Mouse (Mus musculus) heart, postnatal 10 days (tissue): ENCODE measurements around the gene Rnf4. TPM values are rescaled to one million over a fixed set of nuclear protein-coding genes. Genes with fewer than 3 reads are reported as not detected.

Experiments
- DNase-seq, 2 experiments: peaks; one replicate each; pipeline ENCODE4 v3.0.0; 2021
- intact Hi-C: fragments of 180-260 bp; cut with DNase I; formaldehyde crosslinking; loops from one replicate; pipeline ENCODE4 v1.15.1; 2025
- total RNA-seq, 2 experiments: library from RNA; stranded (reverse); gene quantifications; 2 replicates each; pipeline ENCODE4 v1.2.3; 2021

Gene Rnf4
- total RNA-seq, 2 experiments from 2014 or later = 57.1 to 62.6 TPM

DNA sequence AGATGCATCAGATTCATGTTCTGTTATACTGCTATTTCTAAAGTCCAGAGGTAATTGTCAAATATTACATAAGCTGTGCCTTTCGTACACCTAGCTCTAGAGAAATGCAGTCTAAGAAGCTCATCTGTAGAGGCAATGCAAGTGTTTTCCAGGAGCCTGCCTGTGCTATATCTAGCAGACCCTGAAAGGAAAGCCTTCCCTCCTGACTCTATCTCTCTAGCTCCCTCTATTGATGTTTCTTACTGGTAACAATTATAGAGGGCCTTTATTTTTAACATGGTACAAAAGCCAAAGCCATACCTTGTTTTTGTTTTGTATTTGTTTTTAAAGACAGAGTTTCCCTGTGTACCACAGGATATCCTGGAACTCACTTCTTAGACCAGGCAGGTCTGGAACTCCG lies 61.8 kb downstream of the Rnf4 start:
- no peak for DNase-seq
- intact Hi-C loops = no loop called here

DNA sequence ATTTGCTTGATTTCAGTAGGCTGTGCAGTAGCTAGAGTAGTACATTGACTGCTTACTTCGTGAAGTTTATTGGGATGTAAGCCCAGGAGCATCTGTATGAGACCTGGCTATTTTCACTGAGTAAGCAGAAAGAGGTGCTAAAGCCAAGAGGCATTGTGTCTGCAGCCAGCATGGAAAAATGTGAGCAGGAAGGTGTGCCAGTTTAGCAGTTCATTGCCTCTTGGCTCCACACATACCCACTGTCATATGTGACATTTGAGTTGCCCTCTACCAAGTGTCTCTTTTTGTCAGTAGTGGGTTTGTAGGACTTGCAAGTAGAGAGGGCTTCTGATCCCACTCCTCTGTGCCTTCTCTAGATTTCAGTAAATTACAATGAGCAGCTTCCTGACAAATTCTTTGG lies 62.2 kb downstream of the Rnf4 start:
- peak; percentile 28 to 29 for DNase-seq
- intact Hi-C loops = no loop called here

Other genes with a start within 250 kb of the Rnf4 start
- gene Poln, start 166.8 kb upstream of the Rnf4 start, total RNA-seq = 1 to 10 TPM; 2.1 to 5.4 TPM
- 1 to 10 TPM; 6.9 to 7.4 TPM for gene Haus3, start 166.8 kb upstream of the Rnf4 start, total RNA-seq
- 100 to 1,000 TPM; 109 to 119 TPM for gene Mxd4, start 148.6 kb upstream of the Rnf4 start, total RNA-seq
- 1 to 10 TPM; 1.3 to 1.4 TPM for gene Zfyve28, start 47.8 kb upstream of the Rnf4 start, total RNA-seq
- not detected for gene Cfap99, start 47.7 kb upstream of the Rnf4 start, total RNA-seq
- gene Fam193a, start 33.6 kb downstream of the Rnf4 start, total RNA-seq = 10 to 100 TPM; 38.2 to 39.3 TPM
- gene Tnip2, start 177.7 kb downstream of the Rnf4 start, total RNA-seq = 1 to 10 TPM; 7.8 to 9.1 TPM
- 1 to 10 TPM; 3.6 to 6.7 TPM for gene Sh3bp2, start 189.5 kb downstream of the Rnf4 start, total RNA-seq
- gene Add1, start 237.4 kb downstream of the Rnf4 start, total RNA-seq = 100 to 1,000 TPM; 187 to 196 TPM